Mouse (Mus musculus) liver, embryonic 15.5 days (tissue): Measurements from ENCODE around the gene Plod2. TPM values are rescaled to one million over a fixed set of nuclear protein-coding genes. Genes with fewer than 3 reads are reported as not detected.

ENCODE experiments used
- ATAC-seq: fragments of 200-750 bp; cut with Nextera tagmentation; 2 replicates; pipeline ENCODE4 v1.8.0; 2017; ENCODE audit warnings: moderate number of reproducible peaks, mild to moderate bottlenecking, moderate library complexity; ENCODE audit not compliant: insufficient read depth
- H3K27ac ChIP-seq: fragments of 300-500 bp; sonication (generic); replicated peaks from 2 replicates; pipeline ENCODE4 v1.5.1; 2015; ENCODE audit warnings: mild to moderate bottlenecking, inconsistent platforms
- H3K27me3 ChIP-seq: fragments of 300-500 bp; sonication (generic); 2 replicates; pipeline ENCODE4 v1.6.1; 2015; ENCODE audit warnings: mild to moderate bottlenecking, inconsistent platforms
- H3K36me3 ChIP-seq: fragments of 300-500 bp; sonication (generic); replicated peaks from 2 replicates; pipeline ENCODE4 v1.6.1; 2015; ENCODE audit warnings: moderate library complexity, mild to moderate bottlenecking, inconsistent platforms
- H3K4me1 ChIP-seq: fragments of 300-500 bp; sonication (generic); replicated peaks from 2 replicates; pipeline ENCODE4 v1.6.1; 2015; ENCODE audit warnings: inconsistent platforms
- H3K4me2 ChIP-seq: fragments of 300-500 bp; sonication (generic); 2 replicates; pipeline ENCODE4 v1.6.1; 2015; ENCODE audit warnings: moderate library complexity, mild to moderate bottlenecking, inconsistent platforms
- H3K4me3 ChIP-seq: fragments of 300-500 bp; sonication (generic); replicated peaks from 2 replicates; pipeline ENCODE4 v1.5.1; 2015; ENCODE audit warnings: mild to moderate bottlenecking, inconsistent platforms
- H3K9ac ChIP-seq: fragments of 300-500 bp; sonication (generic); 2 replicates; pipeline ENCODE4 v1.6.1; 2015; ENCODE audit warnings: moderate library complexity, mild to moderate bottlenecking, inconsistent platforms
- H3K9me3 ChIP-seq: fragments of 300-500 bp; sonication (generic); replicated peaks from 2 replicates; pipeline ENCODE4 v1.6.1; 2016; ENCODE audit warnings: inconsistent platforms
- WGBS: fragments of 180-500 bp; shearing (Covaris S2); methylation state at CpG from one replicate; pipeline ENCODE4 v1.1.7; 2015; ENCODE audit warnings: mixed read lengths; ENCODE audit not compliant: insufficient replicate concordance; 5-methylcytosine and 5-hydroxymethylcytosine counted together
- polyA plus RNA-seq: library from polyadenylated mRNA; unstranded; fragments of >200 nt; fragmentation: Nextera tagmentation; extraction: Ambion mirVana; gene quantifications from 2 replicates; pipeline ENCODE4 v1.2.1, GENCODE M21; 2015

Gene Plod2
- polyA plus RNA-seq, 1 experiment from 2014 or later = 2.6 TPM

DNA sequence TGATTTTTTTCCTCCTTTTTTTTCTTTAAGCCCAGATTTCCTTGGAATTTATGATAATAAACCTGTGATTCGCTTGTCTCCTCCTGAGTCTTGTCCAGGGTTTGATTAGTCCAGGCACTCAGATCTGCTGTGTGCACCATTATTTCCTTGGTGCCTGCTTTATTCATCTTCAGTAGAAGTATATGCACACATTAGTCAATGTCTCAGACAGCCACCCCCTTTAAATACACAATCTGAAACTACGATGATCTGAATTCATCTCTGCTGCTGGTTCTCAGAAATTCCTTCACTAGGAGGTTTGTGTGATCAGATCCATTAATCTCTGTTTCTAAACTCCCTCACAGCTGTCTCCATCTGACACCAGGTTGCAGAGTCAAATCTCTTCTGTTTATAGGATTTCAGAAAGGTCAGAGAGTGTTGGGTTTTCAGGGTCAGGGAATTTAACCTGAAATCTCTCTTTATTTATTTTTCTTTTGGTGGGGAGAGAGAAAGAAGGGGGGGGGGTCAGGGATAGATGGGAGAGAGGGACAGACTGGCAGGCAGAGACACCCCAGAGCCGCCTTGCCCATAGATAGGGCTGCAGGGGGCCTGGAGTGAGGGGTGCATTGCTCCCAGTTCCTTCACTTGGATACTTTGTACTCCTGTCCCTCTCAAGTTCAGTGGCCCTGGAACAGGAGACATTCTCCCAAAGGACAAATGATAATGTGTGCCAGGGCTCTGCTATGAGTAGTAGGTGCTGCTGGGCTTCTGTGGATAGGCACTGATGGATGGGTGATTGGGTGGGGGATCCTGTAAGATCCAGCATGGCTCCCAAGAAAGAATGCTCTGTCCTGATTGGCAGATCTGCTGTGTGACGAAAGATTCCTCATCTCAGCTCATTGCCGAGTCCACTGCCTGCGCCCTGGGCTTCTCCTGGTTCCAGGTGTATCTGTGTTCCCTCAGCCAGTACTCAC is 13.3 kb downstream of the Plod2 start:
- H3K27ac ChIP-seq = no peak overlapping the region
- no peak for ATAC-seq
- no peaks in the 10 kb centered on the region for H3K4me1 ChIP-seq
- H3K9ac ChIP-seq = no peak overlapping the region
- 62% methylated on average over 6 of the region's 6 CpGs for WGBS
- H3K36me3 ChIP-seq = no peaks in the 10 kb centered on the region
- H3K27me3 ChIP-seq = no peaks in the 10 kb centered on the region
- no peak overlapping the region for H3K4me2 ChIP-seq
- no peak overlapping the region for H3K4me3 ChIP-seq
- no peaks in the 10 kb centered on the region for H3K9me3 ChIP-seq

DNA sequence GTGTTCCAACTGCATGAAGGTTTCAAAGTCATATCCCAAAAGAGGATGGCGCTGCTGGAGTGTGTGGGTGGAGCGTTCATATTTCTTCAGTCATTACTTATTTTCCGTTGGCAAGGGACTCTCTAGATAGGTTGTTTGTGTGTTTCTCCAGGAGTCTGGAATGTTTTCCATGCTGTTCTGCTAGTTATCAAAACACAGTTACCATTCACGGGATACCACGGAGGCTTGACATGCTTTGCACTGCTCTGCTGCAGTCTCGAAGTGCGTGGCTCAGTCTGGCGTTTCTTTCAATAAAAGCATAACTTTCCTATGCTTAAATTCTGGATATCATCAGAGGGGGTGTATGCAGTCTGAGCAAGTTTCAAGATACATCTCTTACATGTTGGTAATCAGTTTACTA is 17.7 kb downstream of the Plod2 start:
- Histone ChIP-seq H3K9me3 (no peaks in the 10 kb centered on the region), H3K36me3 (no peaks in the 10 kb centered on the region), H3K27me3 (no peaks in the 10 kb centered on the region), H3K27ac (no peak overlapping the region), H3K4me3 (no peak overlapping the region), H3K9ac (no peak overlapping the region), H3K4me1 (no peaks in the 10 kb centered on the region), H3K4me2 (no peak overlapping the region)
- no peak for ATAC-seq
- 75% methylated on average over 8 of the region's 8 CpGs for WGBS

DNA sequence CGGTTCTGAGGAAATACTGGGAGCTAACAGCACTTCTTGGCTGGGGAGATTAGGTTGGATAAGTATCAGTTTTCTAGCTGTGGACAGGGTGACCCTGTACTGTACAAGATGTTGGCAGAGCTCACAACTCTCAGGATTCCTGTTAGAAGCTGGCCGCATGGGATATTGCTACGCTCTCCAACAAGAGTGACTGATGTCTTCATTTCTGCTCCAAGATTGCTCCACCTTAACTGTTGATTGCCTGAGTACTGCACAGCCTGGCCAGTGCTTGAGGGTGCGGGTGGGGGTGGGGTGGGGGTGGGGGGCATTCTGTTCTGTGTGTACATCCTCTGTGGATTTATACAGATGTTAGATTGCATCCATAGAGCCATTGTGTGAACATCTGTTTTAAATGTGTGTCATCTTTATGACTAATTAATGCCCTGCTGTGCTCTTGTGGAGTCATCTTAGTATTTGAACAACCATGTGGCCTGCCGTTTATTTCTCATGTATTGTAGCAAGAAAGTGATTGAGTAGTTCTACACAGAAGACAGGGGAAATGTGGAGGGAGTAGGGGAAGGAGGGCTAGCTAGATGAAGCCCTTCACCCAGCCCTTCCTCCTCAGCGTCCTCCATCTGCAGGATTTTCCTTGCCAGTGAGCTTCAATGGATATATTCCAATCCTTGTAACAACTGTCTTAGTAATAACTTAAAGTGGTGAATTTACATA is 19.0 kb downstream of the Plod2 start:
- Histone ChIP-seq H3K4me1 (no peaks in the 10 kb centered on the region), H3K27ac (no peak overlapping the region), H3K9ac (no peak overlapping the region), H3K27me3 (no peaks in the 10 kb centered on the region), H3K4me2 (no peak overlapping the region), H3K9me3 (no peaks in the 10 kb centered on the region), H3K4me3 (no peak overlapping the region), H3K36me3 (no peaks in the 10 kb centered on the region)
- 66% methylated on average over 6 of the region's 6 CpGs for WGBS
- no peak for ATAC-seq

DNA sequence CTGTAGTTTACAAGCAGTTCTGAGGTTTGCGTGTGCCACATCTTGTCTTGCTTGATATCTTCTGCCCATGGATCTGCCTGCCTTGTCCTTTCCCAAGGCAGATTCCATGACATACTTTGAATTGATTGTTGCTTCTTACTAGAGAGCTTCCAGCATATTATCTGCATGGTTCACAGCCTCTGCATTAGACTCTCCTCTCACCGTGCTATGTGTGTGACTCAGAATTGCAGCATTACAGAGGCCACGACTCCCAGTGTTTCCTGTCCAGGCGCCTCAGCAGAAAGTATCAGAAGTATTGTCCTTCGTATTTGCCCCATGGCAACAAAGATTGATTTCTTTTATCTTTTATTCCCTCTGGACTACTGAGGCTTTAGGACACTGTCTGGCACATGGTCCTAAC is 20.4 kb downstream of the Plod2 start:
- WGBS = 53% methylated on average over 5 of the region's 5 CpGs
- no peak overlapping the region for H3K4me2 ChIP-seq
- no peak overlapping the region for H3K27ac ChIP-seq
- no peaks in the 10 kb centered on the region for H3K27me3 ChIP-seq
- no peaks in the 10 kb centered on the region for H3K36me3 ChIP-seq
- H3K4me1 ChIP-seq = no peaks in the 10 kb centered on the region
- no peaks in the 10 kb centered on the region for H3K9me3 ChIP-seq
- H3K9ac ChIP-seq = no peak overlapping the region
- no peak for ATAC-seq
- H3K4me3 ChIP-seq = no peak overlapping the region

DNA sequence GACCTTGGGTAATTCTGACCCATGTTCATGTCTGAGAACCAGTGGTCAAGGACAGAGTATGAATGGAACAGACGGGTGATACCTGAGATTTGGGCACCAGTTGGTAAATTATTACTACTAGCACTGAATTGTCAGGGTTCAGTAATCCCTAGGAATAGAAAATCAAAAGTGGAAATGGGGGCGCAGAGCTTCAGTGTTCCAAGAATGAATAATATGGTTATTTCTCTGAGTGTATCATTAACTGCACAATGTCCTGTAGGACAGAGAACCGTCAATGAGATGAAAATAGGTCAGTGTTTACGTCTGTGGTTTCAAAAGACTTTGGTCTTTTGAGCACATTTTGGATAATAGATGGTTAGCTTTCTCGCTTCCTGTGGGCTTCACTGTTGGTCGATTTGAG is 21.3 kb downstream of the Plod2 start:
- Histone ChIP-seq H3K9me3 (no peaks in the 10 kb centered on the region), H3K27ac (no peak overlapping the region), H3K4me2 (no peak overlapping the region), H3K4me1 (no peaks in the 10 kb centered on the region), H3K36me3 (no peaks in the 10 kb centered on the region), H3K4me3 (no peak overlapping the region), H3K27me3 (no peaks in the 10 kb centered on the region), H3K9ac (no peak overlapping the region)
- WGBS = 53% methylated on average over 6 of the region's 6 CpGs
- no peak for ATAC-seq

DNA sequence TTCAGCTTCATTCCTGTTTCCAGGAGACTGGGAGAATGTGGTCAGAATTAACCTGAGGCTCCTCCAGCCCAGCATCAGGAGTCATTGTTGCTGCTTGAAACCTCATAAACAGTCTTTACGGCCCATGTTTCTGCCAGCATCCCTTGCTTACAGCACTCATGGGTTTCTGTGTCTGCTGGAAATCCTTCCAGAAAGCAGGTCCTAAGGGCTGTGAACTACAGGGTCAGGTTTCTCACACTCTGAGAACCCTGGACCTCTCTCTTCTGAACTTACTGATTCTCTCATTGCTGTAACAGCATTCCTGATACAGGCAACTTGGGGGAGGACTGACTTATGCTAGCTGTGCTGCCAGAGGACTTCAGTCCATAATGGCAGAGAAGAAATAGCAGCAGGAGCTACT is 22.4 kb downstream of the Plod2 start:
- H3K4me3 ChIP-seq = no peak overlapping the region
- no peak overlapping the region for H3K4me2 ChIP-seq
- no peaks in the 10 kb centered on the region for H3K4me1 ChIP-seq
- H3K9me3 ChIP-seq = no peaks in the 10 kb centered on the region
- no peaks in the 10 kb centered on the region for H3K27me3 ChIP-seq
- 80% methylated on average over 1 of the region's 1 CpGs for whole genome bisulfite sequencing
- H3K9ac ChIP-seq = no peak overlapping the region
- no peak for ATAC-seq
- H3K27ac ChIP-seq = no peak overlapping the region
- no peaks in the 10 kb centered on the region for H3K36me3 ChIP-seq

DNA sequence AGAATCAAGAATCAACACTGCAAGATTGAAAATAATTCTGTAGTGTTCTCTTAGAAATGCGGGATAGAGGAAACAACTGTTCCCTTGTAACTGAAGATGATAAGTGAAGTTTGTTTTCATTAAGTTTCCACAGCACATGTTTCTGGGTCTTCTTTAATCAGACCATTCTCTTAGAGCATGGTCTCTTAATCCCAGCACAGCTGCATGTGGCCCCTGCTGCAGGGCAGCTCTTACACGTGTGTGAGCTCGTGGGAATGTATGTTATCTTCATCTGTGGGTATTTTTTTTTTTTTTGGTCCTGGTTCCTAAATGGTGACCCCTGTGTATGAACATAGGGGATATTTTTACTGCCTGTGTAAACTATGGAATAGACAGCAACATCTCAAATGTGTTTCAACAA is 24.2 kb downstream of the Plod2 start:
- H3K27ac ChIP-seq = no peak overlapping the region
- H3K4me3 ChIP-seq = no peak overlapping the region
- H3K4me1 ChIP-seq = no peaks in the 10 kb centered on the region
- WGBS = 52% methylated on average over 3 of the region's 3 CpGs
- H3K36me3 ChIP-seq = no peaks in the 10 kb centered on the region
- no peaks in the 10 kb centered on the region for H3K27me3 ChIP-seq
- H3K4me2 ChIP-seq = no peak overlapping the region
- no peak overlapping the region for H3K9ac ChIP-seq
- H3K9me3 ChIP-seq = no peaks in the 10 kb centered on the region
- ATAC-seq = no peak

DNA sequence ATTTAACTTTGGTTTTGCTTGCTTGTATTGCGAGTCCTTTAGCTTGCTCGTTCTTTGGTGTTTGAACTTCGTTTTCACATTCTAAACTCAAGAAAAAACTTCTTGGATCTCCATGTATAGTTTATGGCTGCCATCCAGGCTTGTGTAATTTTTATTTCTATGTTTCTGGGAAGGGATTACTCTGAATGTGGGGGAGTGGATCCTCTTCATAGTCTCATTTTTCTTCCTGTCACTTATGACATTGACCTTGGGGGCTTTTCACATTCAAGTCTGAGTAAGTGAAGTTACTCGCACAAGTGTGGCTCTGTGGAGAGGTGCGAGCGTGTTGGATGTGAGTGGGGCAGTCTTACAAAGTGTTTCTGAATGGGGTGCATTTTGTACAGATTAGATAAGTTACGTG is 25.5 kb downstream of the Plod2 start:
- WGBS = 76% methylated on average over 7 of the region's 7 CpGs
- H3K9ac ChIP-seq = no peak overlapping the region
- no peaks in the 10 kb centered on the region for H3K4me1 ChIP-seq
- no peaks in the 10 kb centered on the region for H3K36me3 ChIP-seq
- no peak overlapping the region for H3K4me3 ChIP-seq
- no peak for ATAC-seq
- no peak overlapping the region for H3K27ac ChIP-seq
- H3K4me2 ChIP-seq = no peak overlapping the region
- H3K27me3 ChIP-seq = no peaks in the 10 kb centered on the region
- H3K9me3 ChIP-seq = no peaks in the 10 kb centered on the region

DNA sequence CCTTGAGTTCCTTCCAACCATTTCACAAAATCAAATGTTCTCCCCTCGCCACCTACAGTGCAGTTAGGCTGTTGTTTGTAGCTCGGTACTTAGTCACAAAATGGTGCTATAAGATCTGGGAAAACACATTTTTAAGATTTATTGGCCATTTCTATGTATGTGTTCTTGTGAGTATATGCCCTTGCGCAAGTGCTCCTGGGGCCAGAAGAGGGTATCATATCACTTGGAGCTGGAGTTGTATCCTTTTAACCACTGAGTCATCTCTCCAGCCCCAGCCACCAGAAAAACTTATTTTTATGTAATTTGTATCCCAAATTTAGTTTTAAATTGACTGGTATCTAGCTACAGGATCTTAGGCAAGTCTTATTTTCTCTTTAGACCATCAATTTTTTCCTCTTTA is 26.8 kb downstream of the Plod2 start:
- no peaks in the 10 kb centered on the region for H3K9me3 ChIP-seq
- ATAC-seq = no peak
- no peaks in the 10 kb centered on the region for H3K36me3 ChIP-seq
- WGBS = 76% methylated on average over 3 of the region's 3 CpGs
- H3K4me2 ChIP-seq = no peak overlapping the region
- no peak overlapping the region for H3K9ac ChIP-seq
- no peaks in the 10 kb centered on the region for H3K4me1 ChIP-seq
- H3K4me3 ChIP-seq = no peak overlapping the region
- H3K27ac ChIP-seq = no peak overlapping the region
- no peaks in the 10 kb centered on the region for H3K27me3 ChIP-seq

DNA sequence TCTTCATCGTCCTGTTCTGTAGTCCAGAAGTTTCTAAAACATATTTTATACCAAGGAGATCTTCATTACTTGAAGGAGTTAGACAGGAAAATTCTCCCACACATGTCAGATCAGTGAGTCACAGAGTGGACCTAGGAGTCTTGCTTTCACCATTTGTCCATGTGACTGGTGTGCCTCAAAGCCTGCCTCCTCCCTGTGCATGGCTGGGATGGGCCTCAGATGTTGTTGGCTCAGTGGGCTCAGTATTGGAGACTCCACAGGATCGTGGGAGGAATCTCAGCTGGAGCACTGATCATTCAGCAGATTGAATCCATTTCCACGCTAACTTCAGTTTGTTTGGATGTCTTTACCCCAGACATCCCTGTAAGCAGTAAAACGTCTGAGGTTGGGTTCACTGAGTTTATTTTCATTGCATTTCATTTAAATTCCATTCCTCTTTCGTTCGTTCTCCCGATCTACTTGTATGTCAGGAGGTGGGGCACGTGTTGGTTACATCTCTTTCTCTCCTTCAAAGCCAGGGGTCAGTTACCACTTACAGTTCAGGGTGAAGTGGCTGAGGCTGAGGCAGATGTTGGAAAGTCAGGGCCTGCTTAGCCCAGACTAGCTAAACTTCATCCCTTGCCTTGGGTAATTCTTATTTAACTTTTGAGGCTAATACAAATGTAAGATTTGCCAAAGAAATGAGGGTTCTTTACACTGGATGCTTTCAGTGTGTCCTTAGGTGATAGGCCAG is 30.5 kb downstream of the Plod2 start:
- no peak overlapping the region for H3K4me2 ChIP-seq
- H3K9ac ChIP-seq = no peak overlapping the region
- ATAC-seq = no peak
- no peaks in the 10 kb centered on the region for H3K36me3 ChIP-seq
- no peaks in the 10 kb centered on the region for H3K4me1 ChIP-seq
- WGBS = 63% methylated on average over 8 of the region's 8 CpGs
- no peak overlapping the region for H3K4me3 ChIP-seq
- H3K9me3 ChIP-seq = no peaks in the 10 kb centered on the region
- H3K27ac ChIP-seq = no peak overlapping the region
- H3K27me3 ChIP-seq = no peaks in the 10 kb centered on the region

DNA sequence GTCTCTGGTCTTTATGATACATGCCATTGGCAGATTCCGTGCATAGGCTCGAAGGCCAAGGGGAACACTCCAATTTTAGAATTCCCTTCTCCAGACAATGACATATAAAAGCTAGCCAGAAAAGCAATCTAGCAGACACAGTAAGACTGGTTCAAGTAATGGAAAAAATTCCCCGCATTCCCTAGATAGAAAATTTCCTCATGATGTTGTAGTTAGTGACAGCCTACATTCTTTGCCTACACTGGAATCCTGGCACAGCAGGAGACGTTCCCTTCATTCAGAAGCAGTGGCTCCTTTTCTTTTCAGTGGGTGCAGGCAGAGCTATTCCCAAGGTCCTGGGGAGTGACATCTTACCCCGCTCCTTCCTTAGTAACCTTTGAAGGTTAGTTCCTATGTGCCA is 41.9 kb downstream of the Plod2 start:
- no peak for ATAC-seq
- H3K27me3 ChIP-seq = no peaks in the 10 kb centered on the region
- H3K4me1 ChIP-seq = no peaks in the 10 kb centered on the region
- H3K36me3 ChIP-seq = no peaks in the 10 kb centered on the region
- no peak overlapping the region for H3K27ac ChIP-seq
- H3K4me2 ChIP-seq = no peak overlapping the region
- no peaks in the 10 kb centered on the region for H3K9me3 ChIP-seq
- H3K4me3 ChIP-seq = no peak overlapping the region
- H3K9ac ChIP-seq = no peak overlapping the region
- 70% methylated on average over 5 of the region's 5 CpGs for WGBS
